Mouse (Mus musculus) A20 (cell line): ENCODE results near the gene Nono.

Experiments
- DNase-seq: peaks from one replicate; pipeline ENCODE4 v3.0.0-alpha.2; 2011; ENCODE audit warnings: low read depth, low spot score

Gene Nono

DNA sequence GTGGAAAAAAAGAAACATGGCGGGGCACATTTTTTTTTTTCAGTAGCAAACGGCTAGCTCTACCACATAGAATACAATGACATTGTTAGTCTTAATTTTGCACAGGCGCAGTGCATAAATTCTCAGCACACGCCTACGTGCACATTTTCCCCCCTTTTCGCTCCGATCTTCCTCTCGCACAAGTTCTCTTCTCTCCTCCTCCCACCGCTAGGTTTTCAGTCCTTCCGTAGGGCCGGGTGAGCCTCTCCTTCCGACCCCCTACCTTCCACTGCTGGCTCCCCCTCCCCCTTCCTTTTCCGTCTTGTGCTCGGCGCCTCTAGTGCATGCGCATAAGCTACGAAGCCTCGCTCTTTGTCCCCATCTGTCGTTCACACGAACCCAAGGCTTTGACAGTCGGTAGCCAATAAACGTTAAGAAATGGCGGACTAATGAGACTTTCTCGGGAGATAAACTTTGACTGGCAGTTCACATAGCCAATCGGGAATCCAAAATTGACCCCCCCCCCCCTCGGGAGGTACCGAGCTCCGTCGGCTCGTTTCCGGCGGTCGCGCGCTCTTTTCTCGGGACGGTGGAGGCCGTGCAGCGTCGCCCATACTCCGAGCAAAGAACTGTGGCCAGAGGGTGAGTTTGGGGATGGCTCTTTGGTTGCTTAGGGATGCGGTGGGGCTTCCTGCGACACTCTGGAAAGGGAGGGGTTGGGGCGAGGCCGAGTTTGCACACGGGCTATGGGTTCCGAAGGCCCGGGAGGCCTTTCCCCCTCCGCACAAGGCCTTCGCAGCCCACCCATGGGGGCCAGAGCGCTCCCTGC, at the start of gene Nono:
TSS of gene Nono (plus strand) at position 177 of the 808 bp plus-strand sequence.
- peak; percentile 94 for DNase-seq

GRCm38 (mm10) chrX:101379744-101380143, 49.4 kb upstream of the Nono start:
- no peak for DNase-seq

DNA sequence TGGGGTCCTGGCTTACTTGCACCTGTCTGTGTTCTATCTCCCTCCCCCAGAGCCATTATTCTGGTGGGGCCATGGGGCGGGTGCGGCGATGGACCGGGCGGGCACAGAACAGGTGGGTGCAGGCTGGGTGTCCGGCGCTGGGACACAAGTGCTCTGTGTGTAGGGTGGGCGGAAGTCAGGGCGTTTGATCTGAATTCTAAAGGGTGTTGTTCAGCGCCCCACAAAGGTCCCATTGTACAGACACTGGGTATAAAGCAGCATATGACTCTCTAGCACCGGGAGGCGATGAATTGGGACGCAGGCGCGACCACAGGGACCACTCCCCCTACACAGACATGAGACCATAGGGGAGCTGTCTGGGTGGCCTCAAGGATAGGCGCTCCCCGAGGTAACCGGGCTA, 45.7 kb upstream of the Nono start:
- DNase-seq = no peak

DNA sequence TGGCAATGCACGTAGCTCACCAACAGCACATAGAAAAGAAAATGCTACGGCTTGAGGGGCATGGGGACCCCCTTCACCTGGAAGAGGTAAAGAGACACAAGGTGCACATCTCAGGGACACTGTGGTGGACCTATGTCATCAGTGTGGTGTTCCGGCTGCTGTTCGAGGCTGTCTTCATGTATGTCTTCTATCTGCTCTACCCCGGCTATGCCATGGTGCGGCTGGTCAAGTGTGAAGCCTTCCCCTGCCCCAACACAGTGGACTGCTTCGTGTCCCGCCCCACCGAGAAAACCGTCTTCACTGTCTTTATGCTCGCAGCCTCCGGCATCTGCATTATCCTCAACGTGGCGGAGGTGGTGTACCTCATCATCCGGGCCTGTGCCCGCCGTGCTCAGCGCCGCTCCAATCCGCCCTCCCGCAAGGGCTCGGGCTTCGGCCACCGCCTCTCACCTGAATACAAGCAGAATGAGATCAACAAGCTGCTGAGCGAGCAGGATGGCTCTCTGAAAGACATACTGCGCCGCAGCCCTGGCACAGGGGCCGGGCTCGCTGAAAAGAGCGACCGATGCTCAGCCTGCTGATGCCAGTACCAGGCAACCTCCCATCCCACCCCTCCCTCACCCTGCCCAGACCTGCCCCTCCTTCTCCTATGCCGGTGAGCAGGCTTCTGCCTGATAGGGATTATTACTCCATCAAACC, 44.5 kb upstream of the Nono start:
- DNase-seq = no peak

- no peak for DNase-seq
Observed at GRCm38 (mm10) chrX:101386222-101386621, 42.9 kb upstream of the Nono start.

DNA sequence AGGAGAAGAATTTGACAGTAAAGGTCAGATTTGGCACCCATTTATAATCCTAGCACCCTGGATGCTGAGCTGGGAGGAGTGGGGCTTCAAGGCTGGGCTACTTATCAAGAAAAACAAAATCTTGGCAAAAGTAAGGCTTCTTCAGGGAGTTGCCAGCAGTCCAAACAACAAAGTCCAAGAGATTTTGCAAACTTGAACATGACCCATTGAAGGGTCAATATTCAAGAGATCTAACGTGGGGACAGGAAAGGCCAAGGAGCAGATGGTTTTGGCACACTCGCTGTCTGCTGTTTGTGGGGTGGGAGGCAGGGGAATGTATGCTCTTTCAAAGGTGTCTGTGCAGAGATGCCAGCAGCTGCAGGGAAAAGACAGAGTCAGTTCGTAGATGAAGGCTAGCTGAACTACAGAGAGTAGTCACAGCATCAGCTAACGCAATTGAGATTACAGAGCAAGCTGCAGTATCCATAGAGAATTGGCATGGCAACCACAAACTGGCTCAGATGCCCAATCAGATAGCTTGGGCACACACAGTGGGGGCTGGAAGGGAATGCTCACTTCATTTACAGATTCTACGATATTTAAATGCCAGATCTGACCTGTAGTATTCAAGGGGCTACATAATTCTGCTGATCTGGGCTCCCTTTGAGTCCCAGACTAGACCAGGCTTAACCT, 40.1 kb upstream of the Nono start:
- no peak for DNase-seq

DNA sequence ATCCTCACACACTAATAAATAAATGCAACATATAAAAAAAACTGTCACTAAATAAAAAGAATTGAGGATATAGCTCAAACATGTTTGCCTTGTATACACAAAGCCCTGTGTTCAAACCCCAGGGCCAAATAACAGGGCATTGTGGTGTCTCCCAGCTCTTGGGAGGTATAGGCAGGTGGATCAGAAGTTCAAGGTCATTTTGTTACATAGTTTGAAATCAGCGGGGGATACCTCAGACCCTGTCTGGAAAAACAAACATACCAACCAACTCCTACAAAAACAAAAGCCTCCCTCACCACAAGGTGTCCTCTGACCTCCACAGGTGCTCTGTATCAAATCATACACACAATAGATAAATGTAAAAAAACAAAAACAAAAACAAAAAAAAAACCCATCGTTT, 34.8 kb upstream of the Nono start:
- no peak for DNase-seq

GRCm38 (mm10) chrX:101396459-101396858, 32.7 kb upstream of the Nono start:
- DNase-seq = no peak

DNA sequence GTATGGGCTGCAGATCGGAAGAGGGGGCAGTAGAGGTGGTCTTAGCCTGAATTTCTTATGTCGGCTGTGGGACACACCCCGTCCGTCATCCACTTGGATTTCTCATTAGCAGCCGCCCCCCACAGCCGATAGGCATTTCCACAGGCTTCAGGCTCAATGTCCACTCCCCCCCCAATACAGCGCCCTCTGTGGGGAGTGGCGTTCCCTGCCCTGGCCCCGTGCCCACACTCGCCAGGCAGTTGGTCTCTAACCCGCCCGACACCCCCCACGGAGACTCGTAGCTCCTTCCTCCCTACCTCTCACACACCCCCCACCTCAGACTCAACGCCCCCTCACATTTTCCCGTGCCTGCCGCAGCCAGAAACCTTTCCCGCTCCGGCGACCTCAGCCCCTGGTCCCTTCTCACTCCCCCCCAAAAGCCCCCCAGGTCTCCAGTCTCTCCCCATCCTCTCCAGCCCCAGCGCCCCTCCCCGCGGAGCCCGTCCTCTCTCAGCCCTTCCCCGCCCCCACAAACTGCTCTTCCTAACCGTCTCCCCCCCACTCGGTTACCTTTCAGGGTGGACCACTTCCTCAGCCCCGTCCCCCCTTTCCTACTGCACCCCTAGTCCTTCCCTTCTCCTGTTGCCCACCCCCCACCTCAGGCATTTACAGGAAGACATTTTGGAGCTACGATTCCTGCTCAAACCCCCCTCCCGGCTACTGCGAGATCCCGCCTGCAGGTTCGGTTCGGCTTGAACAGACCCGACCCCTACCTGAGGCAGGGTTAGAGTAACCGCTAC, 10.0 kb upstream of the Nono start:
- DNase-seq = peak; percentile 47

- peak; percentile 88 for DNase-seq
Observed at GRCm38 (mm10) chrX:101419725-101420699, 9.1 kb upstream of the Nono start.

DNA sequence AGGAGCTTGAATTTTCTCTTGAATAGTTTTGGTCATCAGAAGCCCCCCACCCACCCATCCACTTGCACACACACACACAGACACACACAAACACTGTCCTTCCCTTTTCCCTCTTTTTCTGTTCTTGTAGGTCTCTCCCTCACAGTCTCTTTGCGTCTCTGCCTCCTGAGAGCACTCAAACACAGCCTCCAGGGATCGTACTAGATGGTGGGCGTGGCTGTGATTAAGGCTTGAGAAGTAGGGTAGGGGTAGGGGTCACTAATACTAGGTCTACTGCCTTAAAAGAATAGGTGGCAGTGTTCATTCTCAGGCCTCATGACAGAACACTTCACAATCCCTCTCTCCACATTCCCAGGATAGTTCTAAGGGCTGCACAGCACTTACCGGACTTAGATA, 8.4 kb upstream of the Nono start, which contains the start of gene Zmym3:
TSS of gene Zmym3 (minus strand) at position 150 of the 396 bp plus-strand sequence.
- DNase-seq = no peak

DNA sequence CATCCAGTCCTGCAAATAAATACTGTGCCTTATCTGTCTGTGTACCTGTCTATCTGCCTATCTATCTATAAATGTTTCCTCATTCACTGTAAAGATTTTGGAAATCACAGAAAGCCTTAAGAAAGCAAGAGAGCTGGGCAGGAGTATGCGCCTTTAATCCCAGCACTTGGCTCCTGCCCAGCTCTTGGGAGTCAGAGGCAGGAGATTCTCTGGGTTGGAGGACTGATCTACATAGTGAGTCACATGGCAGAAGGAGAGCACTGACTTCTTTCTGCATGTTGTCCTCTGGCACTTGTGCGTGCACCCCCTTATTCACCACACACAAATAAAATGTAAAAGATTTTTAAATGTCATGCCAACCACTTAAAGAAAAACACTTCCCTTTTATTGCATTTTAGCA, 5.7 kb upstream of the Nono start:
- DNase-seq = no peak

DNA sequence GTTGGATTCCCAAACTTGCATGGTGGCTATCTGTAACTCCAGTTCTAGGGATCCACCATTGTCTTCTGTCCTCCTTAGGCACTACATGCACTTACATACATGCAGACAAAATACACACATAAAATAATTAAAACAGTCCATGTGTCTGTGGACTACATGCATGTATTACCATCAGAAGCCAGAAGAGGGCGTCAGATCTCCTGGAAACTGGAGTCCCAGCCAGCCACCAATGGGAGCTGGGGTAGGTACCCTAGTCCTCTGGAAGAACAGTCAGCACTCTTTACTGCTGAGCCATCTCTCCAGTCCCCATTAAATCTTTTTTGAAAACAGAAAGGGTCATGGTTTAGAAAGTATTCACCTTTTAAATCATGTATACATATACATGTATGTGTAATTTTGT, 1.3 kb upstream of the Nono start:
- DNase-seq = peak; percentile 67

GRCm38 (mm10) chrX:101428785-101429141, 355 bp upstream of the Nono start:
- DNase-seq = no peak

GRCm38 (mm10) chrX:101429976-101430375, 858 bp downstream of the Nono start:
- DNase-seq = no peak

DNA sequence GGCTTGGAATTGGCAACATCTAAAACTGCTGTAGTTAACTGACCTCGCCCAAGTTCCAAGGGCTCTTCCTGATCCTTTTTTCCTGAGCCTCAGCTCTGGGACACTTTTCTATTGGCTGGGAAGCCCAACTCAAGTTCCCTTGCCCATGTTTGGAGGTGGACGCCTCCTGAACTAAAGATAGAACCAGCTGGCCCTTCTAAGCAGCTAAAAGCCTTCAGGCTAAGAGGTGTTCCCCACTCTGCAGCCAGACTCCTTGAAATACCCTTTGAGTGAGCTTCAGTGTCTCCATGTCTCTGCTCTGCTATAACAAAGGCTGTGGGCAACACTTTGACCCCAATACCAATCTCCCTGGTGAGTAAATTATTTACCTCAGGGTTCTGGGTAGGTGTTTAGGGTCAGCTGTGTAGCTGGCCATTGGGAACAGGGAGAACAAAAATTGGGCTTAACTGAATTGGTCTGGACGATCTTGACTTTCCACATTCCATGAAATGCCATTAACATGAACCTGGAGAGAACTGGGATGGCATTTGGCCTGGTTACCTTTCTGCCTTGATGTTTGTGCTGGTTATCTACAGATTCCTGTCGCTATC, 19.9 kb downstream of the Nono start, which contains the start of gene Itgb1bp2:
TSS of gene Itgb1bp2 (plus strand) at position 203 of the 590 bp plus-strand sequence.
- no peak for DNase-seq

- DNase-seq = peak; percentile 14
Observed at GRCm38 (mm10) chrX:101451147-101451546, 22.0 kb downstream of the Nono start.

- no peak for DNase-seq
Observed at GRCm38 (mm10) chrX:101451591-101451990, 22.5 kb downstream of the Nono start.

DNA sequence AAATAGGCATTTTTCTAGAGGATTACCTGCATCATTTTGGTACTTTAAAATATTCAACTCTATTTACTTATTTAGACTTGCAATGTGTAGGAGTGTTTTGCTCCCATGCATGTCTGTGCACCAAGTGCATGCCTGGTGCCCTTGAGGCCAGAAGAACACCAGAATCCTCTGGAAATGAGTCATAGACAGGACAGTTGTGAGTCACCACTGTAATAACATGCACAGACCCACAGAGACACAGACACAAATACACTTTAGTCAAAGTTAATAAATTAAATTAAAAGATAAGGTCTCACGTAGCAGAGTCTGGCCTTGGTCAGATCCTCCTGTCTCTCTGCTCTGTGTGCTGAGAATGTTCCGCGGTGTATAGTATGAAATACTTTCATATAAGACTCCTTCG, 43.1 kb downstream of the Nono start:
- DNase-seq = no peak
